Mouse (Mus musculus) spleen, postnatal 4 days (tissue): ENCODE data around the gene Usp36.

Experiments
- DNase-seq, 2 experiments: peaks; one replicate each; pipeline ENCODE4 v3.0.0; 2022; ENCODE audit warnings: low spot score in 2 of 2

The Usp36 gene

DNA sequence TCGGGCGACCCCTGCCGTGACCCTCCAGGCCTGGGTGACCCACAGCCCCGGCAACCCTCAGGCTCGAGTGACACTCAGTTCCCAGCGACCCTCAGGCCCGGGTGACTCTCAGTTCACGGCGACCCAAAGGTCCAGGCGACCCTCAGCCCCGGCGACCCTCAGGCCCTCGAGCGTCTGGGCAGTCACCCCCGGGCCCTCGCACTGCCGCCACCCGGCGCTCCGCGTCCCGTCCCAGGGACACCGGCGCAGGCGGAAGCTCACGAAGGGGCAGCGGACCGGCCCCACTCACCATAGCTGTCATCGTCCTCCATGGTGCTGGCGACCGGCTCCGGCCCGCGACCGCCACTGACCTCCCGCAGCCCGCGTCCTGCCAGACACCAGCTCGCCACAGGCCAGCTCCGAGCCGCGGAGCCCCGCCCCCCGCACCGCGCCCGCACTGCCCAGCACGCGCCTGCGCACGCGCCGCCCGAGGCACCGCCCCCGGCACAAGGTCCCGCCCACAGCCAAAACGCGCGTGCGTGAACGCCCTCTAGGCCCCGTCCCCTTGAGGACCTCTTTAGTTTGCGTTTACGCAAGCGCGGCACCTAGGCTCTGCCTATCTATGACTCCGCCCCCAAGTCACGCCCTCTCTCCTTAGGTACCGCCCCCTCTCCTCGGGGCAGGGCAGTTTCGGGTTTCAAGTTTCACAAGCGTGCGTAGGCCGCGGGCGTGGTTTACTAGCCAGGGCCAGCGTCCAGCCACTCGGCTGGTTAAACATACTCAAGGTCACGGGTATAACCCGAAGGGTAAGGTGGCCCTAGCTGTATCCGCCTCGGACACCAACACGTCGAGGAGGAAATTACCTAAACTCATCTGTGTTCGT is 41.7 kb downstream of the Usp36 start, which contains the start of gene Cyth1:
TSS of gene Cyth1 (minus strand) at position 443 of the 862 bp plus-strand sequence.
- DNase-seq, result peak; percentile 99 to 100

DNA sequence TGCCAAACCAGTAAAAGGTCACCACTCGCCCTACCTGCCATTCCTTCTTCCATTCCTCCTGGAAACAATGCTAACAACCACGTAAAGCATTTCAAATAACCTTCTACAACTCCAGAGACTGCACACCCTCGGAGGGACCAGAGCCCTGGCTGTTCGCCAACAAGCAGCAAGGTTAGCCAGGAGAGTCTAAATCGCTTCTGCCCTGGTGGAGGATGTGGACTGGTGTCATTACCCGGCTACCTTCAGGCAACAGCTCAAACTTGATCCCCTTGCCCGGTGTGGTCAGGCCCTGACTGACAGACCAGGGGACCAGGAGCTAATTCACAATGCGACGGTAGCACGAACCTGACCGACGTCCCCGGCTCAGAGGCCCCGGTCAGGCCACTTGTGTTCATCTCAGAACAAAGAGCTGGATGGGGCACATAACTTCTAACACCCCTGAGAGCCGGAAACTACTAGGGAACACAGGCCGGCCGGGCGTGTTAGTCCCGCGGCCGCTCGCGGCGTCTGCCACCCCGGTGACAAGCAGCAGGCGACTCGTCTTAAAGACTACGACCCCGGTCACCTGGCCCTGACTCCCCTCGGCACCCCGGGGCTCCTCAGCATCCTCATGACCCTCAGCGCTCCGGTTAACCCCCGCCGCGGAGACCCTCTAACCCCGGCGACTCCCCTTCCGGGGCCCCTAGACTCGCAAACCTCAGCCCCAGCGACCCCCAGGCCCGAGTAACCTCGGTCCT is 42.5 kb downstream of the Usp36 start:
- DNase-seq, result peak; percentile 57 to 83

DNA sequence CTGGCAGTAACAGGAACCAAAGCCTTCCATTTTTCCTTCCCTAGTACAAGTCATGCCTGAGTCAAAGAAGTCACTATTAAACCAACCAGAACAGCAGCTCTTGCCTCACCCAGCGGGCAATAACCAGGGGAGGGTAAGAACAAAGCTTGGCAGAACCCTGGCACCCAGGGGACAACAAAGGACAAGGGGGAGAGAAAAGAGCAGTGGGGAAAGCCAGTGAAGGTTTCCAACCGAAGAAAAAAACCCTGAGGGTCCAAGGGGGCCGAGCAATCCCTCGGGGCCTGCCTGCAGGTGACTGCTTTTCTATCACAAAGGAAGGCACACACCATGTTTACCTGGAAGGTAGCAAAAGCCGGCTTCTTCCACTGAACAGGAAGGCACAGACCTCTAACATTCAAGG is 43.3 kb downstream of the Usp36 start:
- DNase-seq, result peak in 1 of 2 experiments; percentile 66

DNA sequence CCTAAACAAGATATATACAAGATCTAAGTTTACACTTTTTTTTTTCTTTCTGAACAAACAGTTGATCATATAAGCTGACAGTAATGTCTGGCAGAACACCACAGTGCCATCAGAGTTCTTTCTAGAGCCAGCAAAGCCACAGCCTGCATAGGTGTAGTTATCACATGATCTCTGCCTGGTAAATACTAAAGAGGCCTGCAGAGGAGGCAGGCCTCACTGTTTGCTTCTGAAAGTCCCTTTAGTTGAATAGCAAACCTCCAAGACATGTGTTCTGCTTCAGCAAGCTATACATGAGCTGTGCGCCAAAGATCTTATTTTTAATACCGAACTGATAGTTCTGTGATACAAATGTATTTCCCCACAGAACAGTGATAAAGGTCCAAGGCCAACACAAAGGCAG is 44.9 kb downstream of the Usp36 start:
- no peak for DNase-seq

DNA sequence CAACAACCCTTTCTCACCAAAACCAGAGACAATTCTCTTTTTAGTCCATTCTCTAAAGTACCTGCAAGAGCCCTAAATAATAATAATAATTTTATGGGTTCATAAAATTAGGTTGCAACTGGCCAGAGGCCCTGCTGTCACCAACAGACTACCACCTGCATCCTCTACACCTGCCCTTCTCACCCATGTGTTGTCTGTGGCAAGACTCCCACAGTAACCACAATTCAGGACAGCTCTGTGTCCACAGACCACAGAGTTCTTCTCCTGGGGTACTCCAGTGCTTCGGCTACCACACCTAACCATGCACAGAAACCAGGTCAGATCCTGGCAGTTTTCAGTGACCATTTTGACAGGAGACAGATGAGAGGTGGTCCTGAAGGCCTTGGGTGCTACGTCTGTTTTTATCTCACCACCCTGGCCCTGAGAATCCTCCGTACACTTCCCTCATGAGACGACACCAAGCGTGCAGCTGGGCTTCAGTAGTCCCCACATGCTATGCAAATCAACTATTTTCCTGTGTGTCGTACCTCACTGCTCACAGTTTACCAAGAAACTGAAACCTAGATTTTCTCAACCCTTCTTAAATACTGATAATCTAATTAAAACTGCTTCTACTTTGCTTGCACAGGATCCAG is 46.3 kb downstream of the Usp36 start:
- no peak for DNase-seq

DNA sequence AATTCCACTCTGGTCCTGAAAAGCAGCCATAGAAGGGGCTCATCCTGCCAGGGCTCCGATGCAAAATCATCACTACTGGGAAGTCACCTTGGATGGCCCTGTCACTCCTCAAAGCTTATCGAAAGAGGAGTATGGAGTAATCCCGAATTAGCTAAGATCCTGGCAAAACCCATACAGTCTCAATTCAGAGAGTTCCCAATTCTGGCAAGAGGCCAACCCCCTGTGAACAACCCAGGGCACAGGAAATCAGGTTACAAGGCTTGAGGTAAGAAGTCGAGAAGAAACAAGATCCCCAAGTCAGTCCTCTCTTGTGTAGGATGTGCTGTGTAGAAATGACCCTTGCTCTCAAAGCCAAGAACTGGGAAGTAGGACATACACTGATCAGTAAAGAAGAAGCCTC is 47.5 kb downstream of the Usp36 start:
- no peak for DNase-seq

DNA sequence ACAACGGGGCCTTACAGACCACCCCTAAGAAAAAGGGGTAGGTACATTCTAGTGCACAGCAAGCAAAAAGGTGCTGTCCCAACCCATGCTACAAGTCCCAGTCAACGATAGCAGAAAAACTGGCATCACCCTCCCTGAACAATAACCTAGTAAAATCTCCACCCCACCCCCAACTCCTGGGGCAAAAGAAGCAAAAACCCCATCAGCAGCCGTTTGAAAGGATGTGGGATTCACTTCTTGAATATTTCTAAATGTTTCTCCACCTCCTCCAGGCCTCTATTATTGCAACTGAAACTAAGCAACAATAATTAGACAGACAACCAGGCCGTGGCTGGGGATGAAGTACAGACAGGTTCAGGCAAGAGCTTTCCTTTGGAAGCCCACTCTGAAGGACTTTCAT is 49.7 kb downstream of the Usp36 start:
- DNase-seq, result no peak

DNA sequence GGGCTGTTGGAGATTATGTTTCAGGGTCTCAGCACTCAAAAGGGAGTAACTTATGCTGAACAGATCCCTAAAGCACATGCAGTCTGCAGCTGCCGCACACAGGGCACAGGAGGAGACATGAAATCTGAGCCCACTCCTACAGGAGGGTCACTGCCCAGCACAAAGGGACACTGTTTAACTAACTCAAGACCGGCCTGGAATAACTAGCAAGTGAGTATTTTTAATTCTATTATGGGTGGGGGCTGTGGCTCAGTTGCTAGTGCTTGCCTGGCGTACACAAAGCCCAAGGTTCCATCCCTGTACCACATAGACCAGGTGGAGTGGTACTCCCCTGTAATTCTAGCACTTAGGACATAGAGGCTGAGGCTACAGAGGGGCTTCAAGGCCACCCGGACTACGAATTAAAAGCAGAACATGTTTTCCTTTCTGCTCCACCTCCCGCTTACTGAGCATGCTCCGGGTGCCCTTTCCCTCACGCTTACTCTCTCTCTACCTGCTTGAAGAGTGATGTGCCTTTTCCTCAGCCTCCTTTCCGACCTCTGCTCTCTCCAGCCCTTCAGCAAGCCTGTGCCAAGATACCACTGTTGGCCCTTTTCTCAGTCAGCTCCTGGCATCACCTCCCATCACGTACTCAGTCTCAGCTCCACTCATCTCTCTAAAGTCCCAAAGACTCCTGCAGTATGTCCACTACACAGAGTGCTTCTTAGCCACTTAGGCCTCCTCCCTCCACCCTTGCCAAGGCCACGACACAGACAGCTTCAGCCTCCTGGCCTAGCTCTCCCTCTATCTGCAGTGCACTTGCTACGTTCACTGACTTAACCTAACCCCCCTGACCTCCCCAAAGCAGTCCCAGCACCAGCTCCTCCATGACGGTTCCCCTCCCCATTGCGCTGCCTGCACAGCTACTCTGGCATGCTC is 50.5 kb downstream of the Usp36 start:
- DNase-seq, result no peak

DNA sequence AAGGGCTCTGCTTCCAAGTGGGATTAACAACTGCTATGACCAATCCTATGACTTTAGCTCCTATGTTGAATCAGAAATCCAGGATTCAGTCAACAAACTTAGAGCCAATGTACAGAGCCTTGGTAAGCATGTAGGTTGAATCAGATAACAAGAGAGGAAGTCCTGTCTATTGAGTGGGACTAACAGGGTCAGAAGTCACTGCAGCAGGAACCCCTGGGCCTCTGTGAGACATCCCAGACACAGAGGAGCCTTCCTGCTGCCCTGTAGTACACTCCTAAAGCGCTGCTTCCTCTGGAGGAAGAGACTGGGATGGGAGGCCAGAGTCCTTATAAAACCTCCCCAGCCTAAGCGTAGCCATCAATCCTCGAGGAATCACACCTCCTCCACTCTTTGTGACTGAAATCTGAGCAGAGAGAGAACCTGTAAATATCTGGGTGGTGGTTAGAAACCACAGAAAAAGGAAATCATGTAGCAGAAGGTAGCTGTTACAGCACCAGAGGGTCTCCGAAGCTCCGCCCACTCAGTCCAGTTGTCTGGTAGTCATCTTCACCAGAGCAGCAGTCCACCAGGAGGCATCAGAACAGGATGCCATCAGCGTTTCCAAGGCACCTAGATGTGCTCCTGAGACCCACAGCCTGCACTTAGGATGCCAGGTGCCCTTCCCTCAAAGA is 53.4 kb downstream of the Usp36 start:
- no peak for DNase-seq

DNA sequence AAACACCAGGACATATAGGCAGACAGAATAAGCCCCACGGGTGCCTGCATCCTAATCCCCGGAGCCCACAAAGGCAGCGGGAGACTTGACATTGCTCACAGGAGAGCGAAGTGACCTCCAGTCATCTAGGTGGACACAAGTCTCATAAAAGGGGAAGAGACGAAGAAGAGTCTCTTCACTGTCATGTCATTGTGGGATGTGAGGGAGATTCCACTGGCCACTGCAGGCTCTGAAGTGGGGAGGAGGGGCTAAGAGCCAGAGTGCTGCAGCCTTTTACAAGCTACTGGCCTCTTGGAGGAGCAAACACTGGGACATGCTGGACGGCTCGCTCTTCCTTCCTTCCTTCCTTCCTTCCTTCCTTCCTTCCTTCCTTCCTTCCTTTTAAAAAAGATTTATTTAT is 55.1 kb downstream of the Usp36 start:
- DNase-seq, result no peak

DNA sequence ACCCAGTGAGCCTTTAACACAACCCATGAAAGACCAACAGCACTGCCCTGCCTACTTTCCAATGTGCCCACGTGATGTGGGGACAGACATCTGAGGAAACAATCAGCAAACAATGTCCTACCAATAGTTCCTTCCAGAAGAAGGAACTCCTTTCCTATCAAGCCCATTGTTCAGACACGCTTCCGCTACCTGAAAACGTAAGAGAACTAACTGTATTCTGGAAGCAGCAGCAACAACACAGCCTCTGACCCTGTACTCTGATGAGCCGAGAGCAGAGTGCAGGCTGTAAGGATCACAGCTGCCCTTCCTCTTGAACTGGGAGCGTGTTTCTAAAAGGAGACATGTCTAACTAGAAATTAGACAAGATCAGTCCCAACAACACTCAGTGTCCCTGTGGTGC is 55.5 kb downstream of the Usp36 start:
- DNase-seq, result no peak

DNA sequence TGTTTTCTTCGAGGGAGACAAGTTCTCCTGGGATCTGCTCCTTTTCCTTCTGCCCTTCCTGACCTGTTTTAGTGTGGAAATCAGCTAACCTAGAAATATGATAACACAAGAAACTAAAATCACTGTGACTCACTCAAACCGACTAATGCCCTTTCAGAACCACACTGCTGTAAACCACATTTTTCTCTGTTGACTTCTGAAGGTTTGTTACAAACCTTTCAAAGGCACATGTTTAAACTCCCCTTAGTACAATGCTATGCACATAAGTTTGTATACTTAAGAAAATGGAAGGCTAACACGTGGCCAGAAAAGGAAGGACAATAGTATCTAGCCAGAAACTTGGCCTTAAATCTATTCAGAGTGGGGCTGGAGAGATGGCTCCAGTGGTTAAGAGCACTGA is 56.1 kb downstream of the Usp36 start:
- no peak for DNase-seq

DNA sequence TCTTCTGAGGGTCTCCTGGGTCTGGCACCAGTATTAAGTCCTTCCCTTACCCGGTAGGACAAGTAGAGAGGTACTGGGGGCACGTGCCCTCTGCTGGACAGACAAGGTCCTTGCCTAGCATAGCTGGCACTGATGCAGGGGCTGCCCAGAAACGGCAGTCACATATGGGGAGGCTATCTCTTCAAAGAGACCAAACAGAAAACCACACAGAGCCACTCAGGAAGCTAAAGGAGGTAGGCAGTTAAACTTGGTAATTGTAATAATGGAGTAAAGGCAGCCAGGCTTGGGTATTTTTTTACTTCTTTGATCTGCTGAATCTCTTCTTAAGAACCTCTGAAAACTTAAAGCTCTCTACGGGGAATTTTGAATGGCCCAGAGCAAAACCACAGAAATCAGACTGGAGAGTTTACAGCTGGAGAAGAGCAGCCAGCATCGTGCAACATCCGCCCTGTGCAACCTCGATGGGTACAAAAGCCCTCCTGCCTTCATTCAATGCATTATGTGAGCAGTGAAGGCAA is 57.7 kb downstream of the Usp36 start:
- DNase-seq, result peak in 1 of 2 experiments; percentile 57

DNA sequence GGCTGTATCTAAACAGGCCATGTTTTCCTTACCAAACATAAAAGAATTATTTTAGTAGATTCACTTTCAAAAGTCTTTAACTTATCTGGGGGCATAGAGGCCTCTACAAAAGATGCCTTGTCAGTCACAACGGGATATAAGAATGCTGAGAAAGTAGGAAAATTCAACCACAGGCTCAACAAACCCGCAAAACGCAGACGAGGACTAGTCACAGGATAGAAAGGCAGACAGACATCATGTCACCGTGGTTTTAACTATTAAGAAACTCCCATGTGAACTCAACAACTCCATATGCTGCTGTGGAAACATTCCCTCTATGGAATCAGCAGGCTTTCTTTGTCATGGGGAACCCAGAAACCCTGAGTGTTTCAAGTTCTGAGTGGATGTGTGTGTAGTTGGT is 60.1 kb downstream of the Usp36 start:
- DNase-seq, result no peak

DNA sequence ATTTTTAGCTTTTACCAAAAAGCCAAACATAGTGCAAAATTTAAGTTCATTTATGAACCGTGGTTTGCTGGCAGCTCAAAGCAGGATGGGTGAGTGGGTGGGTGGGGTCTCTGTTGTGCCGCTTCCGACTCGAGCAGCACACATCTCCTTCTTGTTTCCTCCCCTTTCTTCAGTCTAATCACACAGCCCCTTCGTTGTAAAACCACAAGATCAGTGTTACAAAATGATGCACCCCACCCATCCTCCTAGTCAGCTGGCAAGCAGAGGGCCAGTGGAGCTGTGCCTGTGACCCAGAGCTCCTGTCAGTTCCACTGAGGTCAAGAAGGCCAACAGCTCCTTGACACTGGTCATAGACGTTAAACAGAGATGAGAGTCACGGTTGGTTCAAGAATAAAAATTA is 62.4 kb downstream of the Usp36 start:
- DNase-seq, result no peak

DNA sequence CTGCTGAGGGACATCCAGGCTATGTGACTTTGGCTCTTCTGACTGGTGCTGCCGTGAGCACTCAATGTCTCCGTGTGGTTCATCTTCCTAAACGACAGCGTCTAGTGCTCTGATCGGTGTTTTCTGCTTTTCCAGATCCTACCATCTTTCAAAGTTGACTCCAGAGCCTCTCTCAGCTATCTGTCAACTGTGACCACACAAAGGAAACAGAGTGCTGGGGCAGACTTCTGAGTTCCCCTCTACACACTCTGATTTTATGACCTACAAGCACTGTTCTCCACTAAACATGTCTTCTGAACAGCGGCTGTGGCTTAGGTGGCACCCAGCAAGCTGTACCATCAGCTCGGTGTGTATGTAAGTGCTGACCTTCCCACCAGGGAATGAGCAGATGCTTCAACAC is 63.2 kb downstream of the Usp36 start:
- DNase-seq, result no peak

DNA sequence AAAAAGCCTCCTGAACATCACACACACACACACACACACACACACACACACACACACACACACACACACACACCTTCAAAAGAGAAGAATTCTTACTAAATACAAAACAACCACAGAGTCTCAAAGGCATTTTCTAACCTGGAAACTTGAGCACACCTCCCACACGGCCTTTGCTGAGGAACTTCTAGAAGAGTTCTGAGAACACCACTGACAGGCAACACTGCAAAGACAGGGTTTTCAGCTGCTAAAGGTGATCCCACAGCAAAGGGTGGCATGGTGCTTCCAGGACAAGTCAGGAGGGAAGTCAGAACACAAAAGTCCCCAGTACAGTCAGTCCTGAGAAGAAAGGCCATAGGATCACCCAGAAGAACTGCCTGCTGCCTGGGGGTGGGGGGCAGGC is 64.2 kb downstream of the Usp36 start:
- DNase-seq, result no peak

DNA sequence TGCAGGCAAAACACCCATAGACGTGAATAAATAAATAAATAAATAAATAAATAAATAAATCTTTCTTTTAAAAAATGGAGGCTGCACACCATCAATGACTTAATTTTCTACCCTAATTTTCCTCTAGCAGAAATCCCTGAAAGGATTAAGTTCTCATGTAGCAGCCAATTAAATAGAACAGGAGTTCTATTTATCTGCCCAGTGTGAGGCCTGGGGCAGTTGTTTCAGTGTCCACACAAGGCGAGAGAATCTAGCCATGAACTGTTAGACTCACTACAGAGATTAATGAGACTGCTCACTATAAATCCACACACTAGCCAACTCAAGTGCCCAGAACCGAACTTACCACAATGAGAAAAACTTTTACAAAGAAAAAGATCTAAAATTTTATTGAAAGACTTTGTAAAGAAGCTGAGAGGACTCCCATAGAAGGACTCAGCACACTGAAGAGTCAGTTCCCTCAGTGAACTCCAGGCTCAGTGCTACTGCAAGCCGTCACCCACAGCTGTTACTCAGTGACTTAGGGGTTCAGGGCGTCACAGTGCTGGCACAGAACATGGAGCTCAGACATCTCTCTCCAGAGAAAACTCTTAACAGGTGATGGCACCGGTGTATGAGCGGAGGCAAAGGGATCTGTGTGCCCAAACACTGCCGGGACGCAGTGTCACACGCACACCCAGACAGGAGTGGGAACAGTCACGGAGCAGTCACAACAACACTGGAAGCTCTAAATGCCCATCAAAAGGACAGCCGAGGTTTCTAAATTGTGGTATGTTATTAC is 64.8 kb downstream of the Usp36 start:
- no peak for DNase-seq

DNA sequence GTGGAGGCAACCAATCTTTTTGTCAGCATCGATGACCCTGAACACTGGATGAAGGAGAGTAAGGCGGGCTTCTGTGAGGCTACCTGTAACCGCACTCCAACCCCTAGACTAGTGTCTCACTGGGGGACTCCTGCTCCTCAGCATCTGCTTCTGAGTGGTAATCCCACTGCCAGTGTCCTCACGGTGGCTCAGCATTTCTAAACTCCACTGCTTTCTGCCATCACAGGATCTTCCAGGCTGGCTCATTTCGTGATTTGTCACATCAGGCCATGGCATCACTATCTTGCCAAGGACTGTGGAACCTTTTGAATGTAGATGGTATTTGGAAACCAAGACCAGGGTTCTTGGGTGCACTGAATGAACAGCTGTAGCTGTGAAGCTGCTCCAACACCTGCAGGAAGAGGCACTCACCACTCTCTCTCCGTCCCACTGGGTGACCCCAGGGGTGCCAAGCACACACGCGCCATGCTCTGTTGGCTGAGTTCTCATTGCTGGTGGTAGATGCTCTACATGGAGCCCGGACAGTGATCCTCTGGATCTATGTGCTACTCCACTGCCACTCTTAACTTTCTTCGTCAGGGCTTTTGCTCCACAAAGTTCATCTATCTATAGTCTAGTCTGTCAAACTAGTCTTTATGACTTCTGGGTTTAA is 66.5 kb downstream of the Usp36 start:
- no peak for DNase-seq
